Mouse (Mus musculus) MEL (cell line): ENCODE measurements around the gene Fars2.

Experiments
- CHD1 ChIP-seq: IDR thresholded peaks from 2 replicates; pipeline ENCODE4 v1.6.1; 2012; ENCODE audit warnings: low read depth, mild to moderate bottlenecking, inconsistent platforms, low read length, improper control_type of control experiment
- CHD2 ChIP-seq: IDR thresholded peaks from 2 replicates; pipeline ENCODE4 v1.6.1; 2011; ENCODE audit warnings: low read length, improper control_type of control experiment
- CTCF ChIP-seq, 3 experiments: IDR thresholded peaks in 2 of 3; conservative IDR thresholded peaks in 1 of 3; 2 replicates each; pipeline ENCODE4 v1.5.1; 2011 to 2012; ENCODE audit warnings: low read length in 3 of 3, low read depth in 2 of 3, mild to moderate bottlenecking in 2 of 3, improper control_type of control experiment in 1 of 3, inconsistent platforms in 1 of 3, mixed read lengths in 1 of 3, moderate library complexity in 1 of 3; ENCODE audit not compliant: control insufficient read depth in 1 of 3, insufficient read depth in 1 of 3, poor library complexity in 1 of 3, severe bottlenecking in 1 of 3
- E2F4 ChIP-seq: IDR thresholded peaks from 2 replicates; pipeline ENCODE4 v1.6.1; 2011; ENCODE audit warnings: low read depth, low read length, improper control_type of control experiment, borderline replicate concordance
- EP300 ChIP-seq, 2 experiments: IDR thresholded peaks; 2 replicates each; pipeline ENCODE4 v1.6.1; 2011; ENCODE audit warnings: improper control_type of control experiment in 2 of 2, low read length in 2 of 2, low read depth in 1 of 2, mild to moderate bottlenecking in 1 of 2
- GATA1 ChIP-seq: IDR thresholded peaks from 2 replicates; pipeline ENCODE4 v1.6.1; 2011; ENCODE audit warnings: low read depth, low read length, improper control_type of control experiment
- JUND ChIP-seq: IDR thresholded peaks from 2 replicates; pipeline ENCODE4 v1.6.1; 2011; ENCODE audit warnings: low read depth, mild to moderate bottlenecking, improper control_type of control experiment, low read length
- MAFK ChIP-seq: IDR thresholded peaks from 2 replicates; pipeline ENCODE4 v1.6.1; 2011; ENCODE audit warnings: low read depth, mild to moderate bottlenecking, low read length, improper control_type of control experiment, borderline replicate concordance
- MYB ChIP-seq: IDR thresholded peaks from 2 replicates; pipeline ENCODE4 v1.6.1; 2011; ENCODE audit warnings: mild to moderate bottlenecking, low read depth, low read length, improper control_type of control experiment
- POLR2A ChIP-seq, 2 experiments: IDR thresholded peaks; 2 replicates each; pipeline ENCODE4 v1.6.1; 2011 to 2012; ENCODE audit warnings: low read length in 2 of 2, mild to moderate bottlenecking in 2 of 2, control low read depth in 1 of 2, improper control_type of control experiment in 1 of 2, low read depth in 1 of 2, moderate library complexity in 1 of 2; ENCODE audit not compliant: control insufficient read depth in 1 of 2, insufficient read depth in 1 of 2, poor library complexity in 1 of 2
- RCOR1 ChIP-seq: IDR thresholded peaks from 2 replicates; pipeline ENCODE4 v1.6.1; 2012; ENCODE audit warnings: low read depth, mild to moderate bottlenecking, inconsistent platforms, low read length, improper control_type of control experiment
- USF1 ChIP-seq: IDR thresholded peaks from 2 replicates; pipeline ENCODE4 v1.6.1; 2014; ENCODE audit warnings: low read depth, mild to moderate bottlenecking, inconsistent platforms, low read length, improper control_type of control experiment, moderate library complexity
- ZNF384 ChIP-seq: IDR thresholded peaks from 2 replicates; pipeline ENCODE4 v1.6.1; 2012; ENCODE audit warnings: low read depth, mild to moderate bottlenecking, inconsistent platforms, low read length, improper control_type of control experiment

GRCm38 (mm10) chr13:36727779-36728470, 610.7 kb downstream of the Fars2 start:
- TF ChIP-seq USF1 (no peak), CHD2 (no peak), MYB (no peak), CTCF (IDR thresholded peaks at IDR 0.05 in 2 of 3, conservative IDR thresholded peaks at IDR 0.05 in 1 of 3; ENCODE audit: control insufficient read depth in 1 of 3, insufficient read depth in 1 of 3, low read depth in 2 of 3, low read length in 3 of 3, poor library complexity in 1 of 3, severe bottlenecking in 1 of 3) (no peak), MAFK (no peak), GATA1 (no peak), JUND (no peak), ZNF384 (no peak), EP300 (IDR thresholded peaks at IDR 0.05; ENCODE audit: low read depth in 1 of 2, low read length in 2 of 2) (no peak), POLR2A (IDR thresholded peaks at IDR 0.05; ENCODE audit: control insufficient read depth in 1 of 2, insufficient read depth in 1 of 2, low read depth in 1 of 2, low read length in 2 of 2, poor library complexity in 1 of 2) (no peak), E2F4 (no peak), RCOR1 (no peak), CHD1 (no peak)
